Mouse (Mus musculus): Measurements from ENCODE around the gene Ucp3.

DNA sequence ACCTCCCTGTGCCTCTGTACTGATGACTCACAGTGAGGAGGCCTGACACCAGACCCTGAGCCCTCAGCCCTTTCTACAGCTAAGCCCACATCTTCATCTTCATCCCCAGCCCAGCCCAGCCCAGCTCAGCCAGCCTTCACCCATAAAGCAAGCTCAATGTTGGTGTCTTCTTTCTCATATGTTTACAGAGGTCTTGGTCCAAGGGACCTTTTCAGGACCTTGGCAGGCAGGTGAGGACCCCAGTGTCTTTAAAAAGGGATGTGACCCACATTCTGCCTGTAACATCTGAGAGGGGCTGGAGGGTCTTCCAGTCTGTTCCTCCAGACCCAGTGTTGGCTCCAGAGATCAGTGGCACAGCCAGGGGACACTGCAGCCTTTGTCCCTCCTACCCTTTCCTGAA is 26.7 kb downstream of the Ucp3 start:
- TF ChIP-seq POLR2A (IDR thresholded peaks at IDR 0.05; ENCODE audit: borderline replicate concordance, low read depth, low read length) (no peak), CTCF (IDR thresholded peaks at IDR 0.05; ENCODE audit: low read depth, low read length) (no peak)
